Mouse (Mus musculus) gastrocnemius, adult 2 months (tissue): ENCODE measurements around the gene Tanc1. TPM values are rescaled to one million over a fixed set of nuclear protein-coding genes. Genes with fewer than 3 reads are reported as not detected.
A peak's percentile ranks its signal among the peaks of the same experiment; 100 is the strongest.

Source experiments
- DNase-seq: peaks from one replicate; pipeline ENCODE4 v3.0.0; 2022
- H3K27ac ChIP-seq: fragments of 200-600 bp; 2 replicates; pipeline ENCODE4 v1.8.1; 2022; ENCODE audit warnings: mild to moderate bottlenecking
- H3K4me3 ChIP-seq: fragments of 200-600 bp; 2 replicates; pipeline ENCODE4 v1.8.1; 2022; ENCODE audit warnings: mild to moderate bottlenecking, moderate library complexity
- CTCF ChIP-seq: fragments of 200-600 bp; IDR thresholded peaks from 2 replicates; pipeline ENCODE4 v1.8.1; 2022; ENCODE audit warnings: antibody characterized with exemption, mild to moderate bottlenecking, moderate library complexity
- intact Hi-C: fragments of 180-260 bp; cut with DNase I; formaldehyde crosslinking; loops from one replicate; pipeline ENCODE4 v1.15.1; 2025
- total RNA-seq, 2 experiments: library from RNA; stranded (reverse); gene quantifications; 2 replicates each; pipeline ENCODE4 v1.2.3; 2021

The Tanc1 gene
- total RNA-seq, 2 experiments from 2014 or later, result 6.3 to 8.7 TPM

DNA sequence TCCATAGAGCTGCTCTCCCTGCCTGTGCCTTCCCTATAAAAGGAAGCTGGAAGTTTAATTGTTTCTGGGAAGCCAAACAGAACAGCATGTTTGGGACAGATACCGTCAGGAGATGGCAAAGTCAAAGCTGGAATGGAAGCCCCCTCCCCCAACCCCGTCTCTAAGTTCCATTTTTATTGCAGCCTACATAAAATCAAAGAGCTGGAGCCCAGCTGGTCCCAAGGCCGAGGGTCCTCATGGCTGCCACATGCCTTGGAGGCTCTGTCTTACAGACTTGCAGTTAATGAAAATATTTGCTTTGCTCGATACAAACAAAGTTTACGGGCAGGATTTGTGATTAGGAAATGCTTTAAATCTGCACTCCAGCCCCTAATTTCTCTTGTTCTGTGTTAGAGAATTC, 109.9 kb downstream of the Tanc1 start:
- no peak for DNase-seq
- intact Hi-C loops, result no loop called here
- Histone ChIP-seq H3K27ac (peak overlapping the region; percentile 48), H3K4me3 (no peak overlapping the region)
- no peak for TF ChIP-seq CTCF

DNA sequence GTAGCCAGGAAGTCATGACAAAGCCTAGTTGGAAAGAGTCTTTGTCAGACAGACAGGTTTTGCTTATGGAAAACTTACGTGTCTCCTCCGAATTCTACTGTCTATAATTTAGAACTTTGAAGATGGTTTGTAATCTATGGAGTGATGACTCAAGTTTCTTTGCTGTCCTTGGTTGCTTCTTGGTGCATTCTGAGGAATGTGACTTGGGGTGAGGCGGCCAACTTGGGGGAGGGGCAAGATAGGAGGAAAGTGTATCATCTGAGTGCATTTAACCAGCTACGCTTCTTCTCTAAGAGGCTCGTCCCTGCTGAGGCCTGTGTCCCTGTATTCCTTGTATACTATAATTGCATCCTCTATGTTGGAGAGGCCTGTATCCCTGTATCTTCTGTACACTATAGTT, 111.5 kb downstream of the Tanc1 start:
- Histone ChIP-seq H3K4me3 (no peak overlapping the region), H3K27ac (no peak overlapping the region)
- DNase-seq, result no peak
- intact Hi-C loops, result no loop called here
- no peak for TF ChIP-seq CTCF

DNA sequence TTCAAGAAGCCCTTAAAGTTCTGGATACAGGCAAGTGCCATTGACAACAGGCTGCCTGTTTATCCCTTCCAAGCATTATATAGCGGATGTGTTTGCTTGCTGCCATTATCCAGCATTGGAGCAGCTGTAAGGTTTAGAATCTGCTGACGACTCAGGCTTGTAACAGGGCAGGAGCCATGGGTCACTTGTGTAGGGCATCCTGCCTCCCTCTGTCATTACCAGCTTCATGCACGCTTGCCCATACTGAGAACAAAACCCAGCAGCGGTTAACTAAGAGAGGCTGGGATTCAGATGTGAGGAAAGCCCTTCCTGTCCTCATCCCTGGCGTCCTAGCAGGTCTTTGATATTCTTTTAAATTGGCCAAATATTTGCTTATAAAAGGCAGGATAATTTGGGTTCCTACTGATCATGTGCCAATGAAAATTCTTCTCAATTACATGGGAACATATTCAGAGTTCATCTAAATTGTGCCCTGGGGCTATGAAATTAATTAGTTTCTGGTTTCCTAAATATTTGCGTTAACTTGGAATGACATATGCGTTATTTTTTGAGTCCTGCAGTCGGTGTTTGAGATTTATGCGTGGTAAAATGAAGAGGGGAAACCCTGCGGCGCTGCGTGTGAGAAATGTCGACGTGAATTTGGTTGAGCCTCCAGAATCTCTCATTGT, 113.8 kb downstream of the Tanc1 start:
- no peak for DNase-seq
- intact Hi-C loops, result no loop called here
- peak overlapping the region; percentile 64 for H3K27ac ChIP-seq
- no peak overlapping the region for H3K4me3 ChIP-seq
- no peak for TF ChIP-seq CTCF

DNA sequence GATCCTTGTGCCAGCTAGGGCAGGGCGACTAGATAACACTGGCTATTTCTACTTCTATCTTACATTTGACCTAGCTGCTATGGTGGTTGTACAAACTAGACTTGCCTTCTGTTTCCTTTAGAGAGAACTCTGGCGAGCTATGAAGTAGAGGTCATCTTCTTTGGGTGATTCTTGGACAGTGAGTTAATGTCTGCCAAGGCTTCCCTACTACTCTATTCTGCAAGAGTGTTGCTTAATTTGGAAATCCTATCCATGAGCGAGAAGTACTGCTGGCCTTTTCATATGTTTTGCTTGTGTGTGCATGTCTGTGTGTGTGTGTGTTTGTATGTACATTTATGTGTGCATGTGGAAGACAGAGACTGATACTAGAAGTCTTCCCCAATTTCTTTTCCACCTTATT, 120.0 kb downstream of the Tanc1 start:
- DNase-seq, result no peak
- no peak overlapping the region for H3K27ac ChIP-seq
- TF ChIP-seq CTCF, result no peak
- no peak overlapping the region for H3K4me3 ChIP-seq
- intact Hi-C loops, result no loop called here

DNA sequence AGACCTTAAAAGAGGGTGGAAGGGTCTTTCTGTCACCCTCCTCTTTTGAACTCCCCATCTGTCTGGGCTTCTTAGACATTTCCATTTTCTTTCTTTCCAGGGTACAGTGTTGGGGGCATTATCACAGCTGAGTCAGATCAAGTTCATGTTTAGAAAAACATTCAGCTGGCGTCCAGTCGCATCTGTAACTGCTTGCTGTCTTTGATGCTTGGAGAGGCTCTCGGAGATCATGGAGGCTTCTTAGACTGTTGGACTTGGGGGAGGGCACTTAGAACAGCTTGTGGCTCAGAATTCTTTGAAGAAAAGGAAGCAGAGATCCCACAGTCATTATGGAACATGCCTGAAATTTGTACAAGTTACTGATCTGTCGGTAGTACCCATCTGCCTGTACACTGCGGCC, 121.6 kb downstream of the Tanc1 start:
- Histone ChIP-seq H3K4me3 (no peak overlapping the region), H3K27ac (no peak overlapping the region)
- no peak for TF ChIP-seq CTCF
- intact Hi-C loops, result no loop called here
- DNase-seq, result no peak

DNA sequence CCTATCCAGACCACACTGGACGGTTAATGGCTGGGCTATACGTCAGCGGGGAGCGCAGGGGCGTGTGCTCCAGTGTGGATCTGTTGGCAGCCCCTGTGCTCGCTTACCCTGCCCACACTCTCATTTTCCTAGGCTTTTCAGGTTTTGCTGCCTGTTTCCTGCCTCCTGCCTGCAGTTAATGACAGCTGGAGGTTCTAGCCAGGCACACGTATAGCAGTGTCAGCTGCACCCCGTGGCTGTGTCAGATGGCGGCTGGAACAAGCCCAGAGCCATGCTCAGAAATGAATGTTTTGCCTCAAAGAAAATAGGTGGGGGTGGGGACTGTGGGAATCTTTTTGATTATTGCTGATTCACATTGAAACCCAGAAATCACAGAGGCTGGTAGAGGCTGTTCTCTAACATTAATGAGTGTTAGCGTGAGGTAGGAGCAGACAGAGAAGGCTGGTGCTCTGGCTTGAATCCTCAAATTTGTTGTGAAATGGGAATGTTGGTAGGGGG, 124.6 kb downstream of the Tanc1 start:
- Histone ChIP-seq H3K4me3 (no peak overlapping the region), H3K27ac (no peak overlapping the region)
- intact Hi-C loops, result no loop called here
- TF ChIP-seq CTCF, result no peak
- DNase-seq, result no peak

DNA sequence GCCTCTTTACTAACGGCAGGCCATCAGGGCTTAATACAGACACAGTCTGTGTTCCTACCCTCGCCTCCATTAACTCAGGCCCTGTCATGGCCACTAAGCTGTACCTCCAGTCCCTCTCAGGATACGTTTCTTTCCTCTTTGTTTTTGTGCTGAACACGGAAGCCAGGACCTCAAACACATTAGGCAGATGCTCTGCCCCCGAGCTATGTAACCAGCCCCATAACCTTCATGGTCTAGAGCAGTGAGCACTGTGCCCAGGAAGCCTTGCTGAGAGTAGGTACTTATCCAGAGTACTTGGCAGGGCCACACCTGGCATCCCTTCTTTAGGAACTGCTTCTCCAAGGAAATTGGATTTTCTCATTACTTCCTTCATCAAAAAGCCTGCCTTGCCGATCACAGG, 125.5 kb downstream of the Tanc1 start:
- TF ChIP-seq CTCF, result no peak
- DNase-seq, result no peak
- intact Hi-C loops, result no loop called here
- Histone ChIP-seq H3K27ac (no peak overlapping the region), H3K4me3 (no peak overlapping the region)

DNA sequence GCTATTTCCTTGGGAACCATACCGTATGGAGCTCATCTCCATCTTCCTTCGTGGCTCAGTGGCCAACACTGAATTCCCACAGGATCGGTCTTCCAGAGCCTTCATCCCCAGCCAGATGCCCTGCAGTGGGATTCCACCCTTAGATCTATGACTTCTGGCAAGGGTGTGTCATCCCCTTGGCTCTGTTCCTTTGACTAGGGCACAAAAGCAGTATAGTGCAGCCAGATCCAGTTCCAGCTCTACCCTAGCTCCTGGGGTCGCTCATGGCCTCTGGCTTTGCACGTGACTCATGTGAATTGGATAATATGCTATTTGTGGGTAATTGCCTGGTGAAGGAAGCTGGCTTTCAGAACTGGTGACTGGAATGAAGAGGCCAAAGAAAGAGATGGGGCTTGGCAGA, 126.5 kb downstream of the Tanc1 start:
- intact Hi-C loops, result no loop called here
- Histone ChIP-seq H3K27ac (no peak overlapping the region), H3K4me3 (no peak overlapping the region)
- DNase-seq, result no peak
- no peak for TF ChIP-seq CTCF

DNA sequence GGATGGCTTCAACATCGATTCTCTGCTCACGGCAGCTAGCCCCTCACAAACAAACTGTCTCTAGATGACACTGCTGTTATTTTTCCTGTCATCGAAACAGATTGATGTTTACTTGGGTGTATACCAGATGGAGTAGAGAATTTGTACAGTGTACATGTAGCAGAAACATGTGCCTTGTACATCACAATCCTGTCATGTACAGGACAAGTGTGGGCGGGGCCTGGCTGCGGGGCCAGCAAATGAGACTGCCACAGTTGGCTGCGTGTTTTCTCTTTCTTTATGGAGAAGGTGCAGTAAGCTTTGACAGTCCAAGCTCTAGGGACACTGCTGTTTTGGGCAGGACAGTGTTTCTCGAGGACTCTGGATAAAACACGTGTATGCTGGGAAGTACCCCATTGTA, 127.2 kb downstream of the Tanc1 start:
- no peak for TF ChIP-seq CTCF
- intact Hi-C loops, result no loop called here
- no peak for DNase-seq
- Histone ChIP-seq H3K4me3 (no peak overlapping the region), H3K27ac (no peak overlapping the region)

DNA sequence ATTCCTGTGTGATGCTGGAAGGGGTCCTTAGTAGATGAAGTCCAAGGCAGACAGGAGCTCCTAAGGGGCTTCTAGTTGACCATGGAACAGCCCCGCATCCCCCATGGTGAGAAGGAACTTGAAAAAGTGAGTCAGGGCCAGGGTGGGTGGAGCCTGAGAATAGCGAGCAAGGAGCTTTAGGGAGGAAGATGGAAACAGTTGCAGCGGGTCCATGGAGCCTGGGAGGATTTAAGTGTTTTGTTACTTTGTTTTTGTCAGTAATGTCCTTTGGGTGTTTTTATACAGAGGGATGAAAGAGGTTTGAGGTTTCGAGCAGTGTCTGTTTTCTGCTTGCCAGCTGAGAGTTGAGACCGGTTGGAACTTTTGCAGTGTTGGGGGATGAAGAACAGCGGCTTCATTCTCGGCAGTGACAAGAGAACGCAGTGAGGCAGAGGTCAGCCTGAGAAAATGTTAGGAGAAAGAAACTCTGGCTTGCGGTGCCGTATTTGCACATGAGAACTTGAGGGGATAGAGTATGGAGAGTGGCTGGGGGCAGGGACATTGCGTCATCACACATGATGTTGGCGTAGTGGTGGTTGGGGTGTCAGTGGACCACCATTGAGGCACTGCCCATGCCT, 130.8 kb downstream of the Tanc1 start:
- no peak for TF ChIP-seq CTCF
- Histone ChIP-seq H3K27ac (no peak overlapping the region), H3K4me3 (no peak overlapping the region)
- intact Hi-C loops, result loop anchor here (10.0 kb wide), 1 partner anchor 672 kb away; no protein-coding TSS in a partner anchor
- DNase-seq, result no peak

DNA sequence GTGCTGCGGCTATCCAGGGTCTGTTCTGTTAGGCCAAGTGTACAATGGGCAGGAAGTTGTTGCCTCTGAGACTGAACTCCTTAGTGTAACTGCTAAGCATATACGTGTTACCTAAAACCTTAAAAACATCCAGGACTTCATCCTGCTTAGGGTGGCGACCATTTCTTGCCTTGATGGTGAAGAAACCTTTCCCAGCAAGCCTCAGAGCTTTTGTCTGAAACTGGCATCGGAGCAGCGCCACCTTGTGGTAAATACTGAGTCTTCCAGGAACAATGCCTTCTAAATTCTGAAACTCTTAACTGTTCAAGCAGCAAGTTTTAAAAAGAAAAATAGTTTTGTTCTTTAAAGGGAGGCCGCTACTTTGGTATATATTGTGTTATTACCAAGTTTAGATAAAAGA, 133.6 kb downstream of the Tanc1 start:
- no peak overlapping the region for H3K4me3 ChIP-seq
- DNase-seq, result peak; percentile 64
- intact Hi-C loops, result loop anchor here (5.0 to 10.0 kb wide), 4 partner anchors 68 to 669 kb away; partner anchors contain the start of gene Tanc1
- TF ChIP-seq CTCF, result peak; percentile 84
- H3K27ac ChIP-seq, result 0 out of 2 replicates have a peak overlapping the region, but pooled peaks have one; percentile 32

DNA sequence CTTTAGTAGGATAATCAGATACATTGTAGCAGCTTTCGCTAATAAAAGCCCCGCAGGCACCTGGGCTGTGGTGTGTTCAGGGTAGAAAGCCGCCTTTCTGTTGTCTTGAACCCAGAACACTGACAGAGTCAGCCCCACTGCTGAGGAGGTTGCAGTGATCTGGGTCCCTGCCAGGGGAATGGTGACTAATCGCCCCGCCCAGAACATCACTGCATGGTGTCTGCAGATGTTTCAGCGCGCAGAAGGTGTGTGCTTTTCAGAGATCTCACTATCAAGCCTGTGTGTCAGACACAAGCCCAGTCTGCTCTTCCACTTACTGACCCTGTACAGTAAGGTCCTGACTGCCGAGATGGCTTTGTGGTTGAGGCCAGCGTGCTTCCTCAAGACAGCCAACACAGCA, 134.2 kb downstream of the Tanc1 start:
- no peak for TF ChIP-seq CTCF
- intact Hi-C loops, result loop anchor here (5.0 to 10.0 kb wide), 4 partner anchors 69 to 669 kb away; partner anchors contain the start of gene Tanc1
- H3K4me3 ChIP-seq, result no peak overlapping the region
- DNase-seq, result peak; percentile 50
- H3K27ac ChIP-seq, result 0 out of 2 replicates have a peak overlapping the region, but pooled peaks have one; percentile 32

DNA sequence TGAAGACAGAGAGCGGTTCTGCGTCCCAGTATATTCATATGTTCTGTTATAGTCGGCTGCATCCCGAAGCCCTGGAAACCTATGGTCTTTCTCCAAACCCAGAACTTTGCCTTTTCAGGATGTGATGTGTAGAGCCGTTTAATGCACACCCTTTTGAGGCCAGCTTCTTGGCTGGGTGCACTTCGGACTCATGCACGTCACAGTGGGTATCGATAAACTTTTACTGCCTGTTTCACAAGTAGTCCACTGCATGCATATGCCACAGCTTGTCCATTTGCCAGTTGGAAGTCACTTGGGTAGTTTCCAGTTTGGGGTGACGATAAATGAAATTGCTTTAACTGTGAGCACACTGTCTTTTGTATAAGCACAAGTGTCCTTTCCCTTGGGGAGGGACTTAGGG, 135.9 kb downstream of the Tanc1 start:
- no peak overlapping the region for H3K27ac ChIP-seq
- TF ChIP-seq CTCF, result no peak
- H3K4me3 ChIP-seq, result no peak overlapping the region
- intact Hi-C loops, result loop anchor here (5.0 to 10.0 kb wide), 4 partner anchors 70 to 667 kb away; partner anchors contain the start of gene Tanc1
- DNase-seq, result no peak

DNA sequence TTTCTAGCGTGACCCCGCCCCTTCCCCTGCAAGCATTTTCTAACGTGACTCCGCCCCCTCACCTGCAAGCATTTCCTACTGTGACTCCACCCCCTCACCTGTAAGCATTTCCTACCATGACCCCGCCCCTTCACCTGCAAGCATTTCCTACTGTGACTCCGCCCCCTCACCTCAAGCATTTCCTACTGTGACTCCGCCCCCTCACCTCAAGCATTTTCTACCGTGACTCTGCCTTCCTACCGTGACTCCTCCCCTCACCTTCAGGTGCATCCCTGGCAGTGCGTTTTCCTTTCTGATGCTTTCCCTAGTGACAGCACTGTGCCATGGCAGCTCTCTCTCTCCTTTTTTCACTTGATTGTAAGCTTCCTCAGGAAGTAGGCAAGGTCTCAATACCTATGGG, 137.5 kb downstream of the Tanc1 start:
- intact Hi-C loops, result loop anchor here (5.0 to 10.0 kb wide), 4 partner anchors 72 to 665 kb away; partner anchors contain the start of gene Tanc1
- no peak for DNase-seq
- Histone ChIP-seq H3K27ac (no peak overlapping the region), H3K4me3 (no peak overlapping the region)
- no peak for TF ChIP-seq CTCF
